Mouse (Mus musculus): ENCODE results near the gene Fam129a. TPM values are rescaled to one million over a fixed set of nuclear protein-coding genes. Genes with fewer than 3 reads are reported as not detected.

The Fam129a gene
- polyA plus RNA-seq, 1 experiment from 2014 or later: 0.77 TPM

- Histone ChIP-seq H3K9me3 (no peaks in the 10 kb centered on the region), H3K9ac (no peak overlapping the region), H3K36me3 (replicated peaks) (no peaks in the 10 kb centered on the region), H3K4me2 (no peak overlapping the region), H3K4me3 (no peak overlapping the region), H3K4me1 (peaks cover 19% of the 10 kb centered on the region), H3K27ac (no peak overlapping the region), H3K27me3 (replicated peaks) (no peaks in the 10 kb centered on the region)
- no peak for ATAC-seq (replicated peaks)
- WGBS: 84% methylated on average over 4 of the region's 4 CpGs
These were observed 182.0 kb downstream of the Fam129a start for GRCm38 (mm10) chr1:151752946-151753345.

- no peak overlapping the region for H3K27ac ChIP-seq
- H3K9ac ChIP-seq: no peak overlapping the region
- no peak overlapping the region for H3K4me2 ChIP-seq
- H3K9me3 ChIP-seq: no peaks in the 10 kb centered on the region
- no peaks in the 10 kb centered on the region for H3K27me3 ChIP-seq (replicated peaks)
- peaks cover 19% of the 10 kb centered on the region for H3K4me1 ChIP-seq
- no peak overlapping the region for H3K4me3 ChIP-seq
- H3K36me3 ChIP-seq (replicated peaks): no peaks in the 10 kb centered on the region
- no peak for ATAC-seq (replicated peaks)
- 86% methylated on average over 8 of the region's 8 CpGs for WGBS
These were observed 182.5 kb downstream of the Fam129a start for GRCm38 (mm10) chr1:151753374-151753929.

GRCm38 (mm10) chr1:151754028-151754489, 183.1 kb downstream of the Fam129a start:
- WGBS: 72% methylated on average over 10 of the region's 10 CpGs
- no peaks in the 10 kb centered on the region for H3K36me3 ChIP-seq (replicated peaks)
- no peaks in the 10 kb centered on the region for H3K9me3 ChIP-seq
- H3K27me3 ChIP-seq (replicated peaks): no peaks in the 10 kb centered on the region
- H3K27ac ChIP-seq: no peak overlapping the region
- peak overlapping the region; percentile 55; the same call in 1 of the 2 replicates for H3K4me3 ChIP-seq
- no peak for ATAC-seq (replicated peaks)
- H3K4me1 ChIP-seq: peaks cover 19% of the 10 kb centered on the region
- H3K9ac ChIP-seq: no peak overlapping the region
- peak overlapping the region; percentile 49; the same call in 1 of the 2 replicates for H3K4me2 ChIP-seq

- ATAC-seq (replicated peaks): peak; percentile 99
- Histone ChIP-seq H3K27me3 (replicated peaks) (no peaks in the 10 kb centered on the region), H3K27ac (peak within 1 kb of the TSS; percentile 89), H3K36me3 (replicated peaks) (peaks cover 4% of the 10 kb centered on the region; the same call in 1 of the 2 replicates), H3K9me3 (no peaks in the 10 kb centered on the region), H3K4me1 (peaks cover 19% of the 10 kb centered on the region), H3K4me3 (peak within 1 kb of the TSS; percentile 55), H3K4me2 (peak within 1 kb of the TSS; percentile 58), H3K9ac (peak within 1 kb of the TSS; percentile 52)
- WGBS: under 1% methylated on average over 59 of the region's 64 CpGs
These were observed 184.1 kb downstream of the Fam129a start, which contains the start of gene Edem3 for GRCm38 (mm10) chr1:151754881-151755659. TSS of gene Edem3 (plus strand) at chr1:151755371.

- Histone ChIP-seq H3K9ac (peak overlapping the region; percentile 52), H3K4me2 (peak overlapping the region; percentile 58), H3K9me3 (no peaks in the 10 kb centered on the region), H3K36me3 (replicated peaks) (peaks cover 5% of the 10 kb centered on the region; the same call in 1 of the 2 replicates), H3K4me3 (peak overlapping the region; percentile 55), H3K27ac (peak overlapping the region; percentile 89), H3K4me1 (peaks cover 19% of the 10 kb centered on the region), H3K27me3 (replicated peaks) (no peaks in the 10 kb centered on the region)
- ATAC-seq (replicated peaks): no peak
- 5% methylated on average over 36 of the region's 36 CpGs for WGBS
These were observed 184.9 kb downstream of the Fam129a start for GRCm38 (mm10) chr1:151755660-151756424.

- no peaks in the 10 kb centered on the region for H3K27me3 ChIP-seq (replicated peaks)
- peak overlapping the region; percentile 58 for H3K4me2 ChIP-seq
- peaks cover 19% of the 10 kb centered on the region for H3K4me1 ChIP-seq
- no peaks in the 10 kb centered on the region for H3K9me3 ChIP-seq
- H3K27ac ChIP-seq: no peak overlapping the region
- 40% methylated on average over 1 of the region's 1 CpGs for WGBS
- H3K36me3 ChIP-seq (replicated peaks): peaks cover 7% of the 10 kb centered on the region; the same call in 1 of the 2 replicates
- peak overlapping the region; percentile 55 for H3K4me3 ChIP-seq
- ATAC-seq (replicated peaks): no peak
- peak overlapping the region; percentile 52; the same call in 1 of the 2 replicates for H3K9ac ChIP-seq
These were observed 185.4 kb downstream of the Fam129a start for GRCm38 (mm10) chr1:151756425-151756728.

GRCm38 (mm10) chr1:151758301-151758700, 187.3 kb downstream of the Fam129a start:
- no peaks in the 10 kb centered on the region for H3K9me3 ChIP-seq

GRCm38 (mm10) chr1:151758991-151759390, 188.0 kb downstream of the Fam129a start:
- no peak overlapping the region for H3K27ac ChIP-seq
- H3K4me1 ChIP-seq: peaks cover 19% of the 10 kb centered on the region
- H3K4me2 ChIP-seq: no peak overlapping the region
- 82% methylated on average over 2 of the region's 2 CpGs for WGBS
- no peak for ATAC-seq (replicated peaks)
- H3K27me3 ChIP-seq (replicated peaks): no peaks in the 10 kb centered on the region
- peaks cover 13% of the 10 kb centered on the region; the same call in 1 of the 2 replicates for H3K36me3 ChIP-seq (replicated peaks)
- no peak overlapping the region for H3K4me3 ChIP-seq
- no peaks in the 10 kb centered on the region for H3K9me3 ChIP-seq
- no peak overlapping the region for H3K9ac ChIP-seq

More at GRCm38 (mm10) chr1:151758301-151758700, 187.3 kb downstream of the Fam129a start:
- no peak for ATAC-seq (replicated peaks)
- Histone ChIP-seq H3K4me1 (peaks cover 19% of the 10 kb centered on the region), H3K4me2 (no peak overlapping the region), H3K4me3 (no peak overlapping the region), H3K9ac (no peak overlapping the region), H3K36me3 (replicated peaks) (peaks cover 13% of the 10 kb centered on the region; the same call in 1 of the 2 replicates), H3K27me3 (replicated peaks) (no peaks in the 10 kb centered on the region), H3K27ac (no peak overlapping the region)
- 91% methylated on average over 6 of the region's 6 CpGs for WGBS

- Histone ChIP-seq H3K27ac (no peak overlapping the region), H3K4me1 (no peaks in the 10 kb centered on the region), H3K4me3 (no peak overlapping the region), H3K4me2 (no peak overlapping the region), H3K27me3 (replicated peaks) (no peaks in the 10 kb centered on the region), H3K9ac (no peak overlapping the region), H3K36me3 (replicated peaks) (peaks cover 13% of the 10 kb centered on the region; the same call in 1 of the 2 replicates), H3K9me3 (no peaks in the 10 kb centered on the region)
- 80% methylated on average over 3 of the region's 3 CpGs for WGBS
- no peak for ATAC-seq (replicated peaks)
These were observed 193.2 kb downstream of the Fam129a start for GRCm38 (mm10) chr1:151764236-151764635.

- Histone ChIP-seq H3K36me3 (replicated peaks) (peaks cover 8% of the 10 kb centered on the region; the same call in 1 of the 2 replicates), H3K4me3 (no peak overlapping the region)
- no peak for ATAC-seq (replicated peaks)
These were observed 195.2 kb downstream of the Fam129a start for GRCm38 (mm10) chr1:151766166-151766565.

GRCm38 (mm10) chr1:151766976-151767654, 196.1 kb downstream of the Fam129a start:
- H3K4me1 ChIP-seq: no peaks in the 10 kb centered on the region
- no peaks in the 10 kb centered on the region for H3K27me3 ChIP-seq (replicated peaks)
- H3K9me3 ChIP-seq: no peaks in the 10 kb centered on the region
- no peak overlapping the region for H3K27ac ChIP-seq
- H3K9ac ChIP-seq: no peak overlapping the region
- H3K36me3 ChIP-seq (replicated peaks): 0 out of 2 replicates have a peak, but pooled peaks cover 8% of the 10 kb centered on the region
- no peak overlapping the region for H3K4me3 ChIP-seq
- ATAC-seq (replicated peaks): no peak
- H3K4me2 ChIP-seq: no peak overlapping the region
- WGBS: 86% methylated on average over 3 of the region's 3 CpGs

More at GRCm38 (mm10) chr1:151766166-151766565, 195.2 kb downstream of the Fam129a start:
- Histone ChIP-seq H3K9me3 (no peaks in the 10 kb centered on the region), H3K9ac (no peak overlapping the region), H3K27me3 (replicated peaks) (no peaks in the 10 kb centered on the region), H3K4me2 (no peak overlapping the region), H3K27ac (no peak overlapping the region), H3K4me1 (no peaks in the 10 kb centered on the region)
- WGBS: 79% methylated on average over 2 of the region's 2 CpGs

All from midbrain, embryonic 15.5 days (tissue).